Mouse (Mus musculus) forebrain, embryonic 10.5 days (tissue): ENCODE measurements around the gene Usp54. TPM values are rescaled to one million over a fixed set of nuclear protein-coding genes. Genes with fewer than 3 reads are reported as not detected.
"Not testable (repeated sequence)": the region's sequence is repeated elsewhere in the genome, so short reads cannot be mapped to it uniquely, and the experiment has no call there.

Source experiments
- DNase-seq: peaks from one replicate; pipeline ENCODE4 v3.0.0-alpha.2; 2017; ENCODE audit warnings: low spot score; ENCODE audit errors: extremely low spot score
- H3K27ac ChIP-seq: fragments of 300-500 bp; sonication (generic); 2 replicates; pipeline ENCODE4 v1.5.1; 2016; ENCODE audit warnings: mild to moderate bottlenecking
- H3K27me3 ChIP-seq: fragments of 300-500 bp; sonication (generic); 2 replicates; pipeline ENCODE4 v1.6.1; 2016; ENCODE audit warnings: mild to moderate bottlenecking; ENCODE audit not compliant: poor library complexity, severe bottlenecking
- H3K36me3 ChIP-seq: fragments of 300-500 bp; sonication (generic); replicated peaks from 2 replicates; pipeline ENCODE4 v1.6.1; 2016; ENCODE audit warnings: mild to moderate bottlenecking, moderate library complexity
- H3K4me1 ChIP-seq: fragments of 300-500 bp; sonication (generic); 2 replicates; pipeline ENCODE4 v1.6.1; 2016
- H3K4me3 ChIP-seq: fragments of 300-500 bp; sonication (generic); 2 replicates; pipeline ENCODE4 v1.5.1; 2016; ENCODE audit warnings: mild to moderate bottlenecking, moderate library complexity
- H3K9me3 ChIP-seq: fragments of 300-500 bp; sonication (generic); 2 replicates; pipeline ENCODE4 v1.6.1; 2016; ENCODE audit warnings: mild to moderate bottlenecking, moderate library complexity
- WGBS: fragments of 180-500 bp; shearing (Covaris S2); methylation state at CpG from one replicate; pipeline ENCODE4 v1.1.7; 2016; 5-methylcytosine and 5-hydroxymethylcytosine counted together
- polyA plus RNA-seq: library from polyadenylated mRNA; unstranded; fragments of >200 nt; fragmentation: Nextera tagmentation; extraction: Ambion mirVana; gene quantifications from 2 replicates; pipeline ENCODE4 v1.2.1, GENCODE M21; 2016

Gene Usp54
- polyA plus RNA-seq, 1 experiment from 2014 or later = 15.4 TPM

DNA sequence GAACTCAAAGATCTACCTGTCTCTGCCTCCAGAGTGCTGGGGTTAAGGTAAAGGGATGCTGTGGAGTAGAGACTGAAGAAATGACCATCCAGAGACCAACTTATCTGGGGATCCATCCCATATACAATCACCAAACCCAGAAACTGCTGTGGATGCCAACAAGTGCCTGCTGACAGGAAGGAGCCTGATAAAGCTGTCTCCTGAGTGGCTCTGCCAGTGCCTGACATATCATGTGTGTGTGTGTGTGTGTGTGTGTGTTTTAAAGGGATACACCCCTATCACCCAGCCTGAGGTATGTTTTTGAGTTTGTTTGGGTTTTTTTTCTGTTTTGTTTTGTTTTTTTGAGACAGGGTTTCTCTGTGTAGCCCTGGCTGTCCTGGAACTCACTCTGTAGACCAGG lies 5.5 kb upstream of the Usp54 start:
- no peaks in the 10 kb centered on the region for H3K36me3 ChIP-seq
- no peaks in the 10 kb centered on the region for H3K9me3 ChIP-seq
- DNase-seq = no peak
- H3K4me1 ChIP-seq = peaks cover 9% of the 10 kb centered on the region
- no peak overlapping the region for H3K4me3 ChIP-seq
- no peaks in the 10 kb centered on the region for H3K27me3 ChIP-seq
- H3K27ac ChIP-seq = no peak overlapping the region

- WGBS = 33% methylated on average over 3 of the region's 3 CpGs
These were observed 4.7 kb upstream of the Usp54 start for GRCm38 (mm10) chr14:20645547-20645946.

GRCm38 (mm10) chr14:20641438-20641875 lies 594 bp upstream of the Usp54 start:
- H3K36me3 ChIP-seq = peaks cover 1% of the 10 kb centered on the region; the same call in 1 of the 2 replicates
- peak overlapping the region; percentile 96 for H3K4me3 ChIP-seq
- H3K27ac ChIP-seq = peak overlapping the region; percentile 98
- no peaks in the 10 kb centered on the region for H3K27me3 ChIP-seq
- H3K4me1 ChIP-seq = peaks cover 17% of the 10 kb centered on the region
- no peak for DNase-seq
- WGBS = 15% methylated on average over 10 of the region's 10 CpGs
- no peaks in the 10 kb centered on the region for H3K9me3 ChIP-seq

More at GRCm38 (mm10) chr14:20645547-20645946, 4.7 kb upstream of the Usp54 start:
- H3K9me3 ChIP-seq = no peaks in the 10 kb centered on the region
- H3K4me3 ChIP-seq = no peak overlapping the region
- DNase-seq = no peak
- H3K36me3 ChIP-seq = no peaks in the 10 kb centered on the region
- H3K4me1 ChIP-seq = peaks cover 9% of the 10 kb centered on the region
- H3K27me3 ChIP-seq = no peaks in the 10 kb centered on the region
- no peak overlapping the region for H3K27ac ChIP-seq

DNA sequence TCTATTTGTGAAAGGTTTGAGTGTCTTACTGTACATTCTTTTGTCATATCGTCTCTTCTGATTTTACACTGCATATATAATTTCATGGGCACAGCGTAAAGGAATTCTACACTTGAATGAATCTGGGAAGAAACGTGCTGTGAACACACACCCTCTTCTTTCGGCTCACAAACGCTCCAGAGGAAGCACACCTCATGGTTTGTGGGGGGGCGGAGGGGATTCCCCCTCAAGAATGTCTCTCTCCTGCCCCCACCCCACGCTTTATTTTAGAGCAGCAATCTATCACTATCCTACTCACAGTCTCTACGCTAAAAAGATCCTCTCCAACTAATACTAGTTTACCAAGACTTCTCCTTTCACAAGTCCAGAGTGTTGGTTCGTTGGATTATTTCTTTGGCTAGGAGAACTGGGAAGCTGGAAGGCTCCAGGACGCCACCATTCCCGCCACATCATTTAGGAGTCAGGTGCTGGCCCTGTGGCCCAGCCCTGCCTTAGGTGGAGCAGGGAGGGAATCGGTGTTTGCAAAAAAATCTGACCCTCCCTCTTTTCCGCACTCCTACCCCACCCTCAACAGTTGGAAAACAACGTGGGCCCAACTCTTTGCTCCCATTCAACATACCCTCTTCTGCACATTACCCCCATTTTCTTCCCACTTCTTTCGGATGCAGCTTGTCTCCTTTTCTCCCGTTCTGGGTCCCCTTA lies 794 bp downstream of the Usp54 start:
- Histone ChIP-seq H3K27me3 (no peaks in the 10 kb centered on the region), H3K4me1 (peaks cover 17% of the 10 kb centered on the region), H3K4me3 (peak overlapping the region; percentile 96), H3K27ac (peak overlapping the region; percentile 98), H3K9me3 (no peaks in the 10 kb centered on the region), H3K36me3 (peaks cover 12% of the 10 kb centered on the region)
- no peak for DNase-seq
- WGBS = 2% methylated on average over 16 of the region's 16 CpGs

GRCm38 (mm10) chr14:20638702-20639101 lies 2.2 kb downstream of the Usp54 start:
- no peak overlapping the region for H3K4me3 ChIP-seq
- no peak for DNase-seq
- WGBS = 96% methylated on average over 6 of the region's 6 CpGs
- H3K36me3 ChIP-seq = peaks cover 12% of the 10 kb centered on the region
- H3K27me3 ChIP-seq = no peaks in the 10 kb centered on the region
- H3K27ac ChIP-seq = no peak overlapping the region
- no peaks in the 10 kb centered on the region for H3K9me3 ChIP-seq
- H3K4me1 ChIP-seq = peaks cover 17% of the 10 kb centered on the region

- H3K4me3 ChIP-seq = no peak overlapping the region
- H3K9me3 ChIP-seq = no peaks in the 10 kb centered on the region
- 90% methylated on average over 2 of the region's 2 CpGs for whole genome bisulfite sequencing
- no peak overlapping the region for H3K27ac ChIP-seq
- H3K27me3 ChIP-seq = no peaks in the 10 kb centered on the region
- peaks cover 12% of the 10 kb centered on the region for H3K36me3 ChIP-seq
- no peak for DNase-seq
- H3K4me1 ChIP-seq = peaks cover 17% of the 10 kb centered on the region
These were observed 2.9 kb downstream of the Usp54 start for GRCm38 (mm10) chr14:20637818-20638574.

DNA sequence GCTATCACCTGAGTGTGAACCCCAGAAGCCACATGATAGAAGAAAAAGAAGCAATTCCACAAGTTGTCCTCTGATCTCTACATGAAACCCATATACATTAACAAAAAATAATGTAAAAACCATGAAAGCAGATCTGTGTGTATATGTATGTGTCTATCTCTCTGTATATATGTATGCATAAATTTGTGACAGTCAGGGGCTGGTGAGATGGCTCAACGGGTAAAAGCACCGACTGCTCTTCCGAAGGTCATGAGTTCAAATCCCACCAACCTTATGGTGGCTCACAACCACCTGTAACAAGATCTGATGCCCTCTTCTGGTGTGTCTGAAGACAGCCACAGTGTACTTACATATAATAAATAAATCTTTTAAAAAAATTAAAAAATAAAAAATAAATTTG lies 3.9 kb downstream of the Usp54 start:
- 94% methylated on average over 3 of the region's 3 CpGs for WGBS
- not testable (repeated sequence) for H3K27me3 ChIP-seq
- H3K4me1 ChIP-seq = peaks cover 14% of the 10 kb centered on the region

GRCm38 (mm10) chr14:20635546-20635945 lies 5.3 kb downstream of the Usp54 start:
- Histone ChIP-seq H3K9me3 (no peaks in the 10 kb centered on the region), H3K27ac (no peak overlapping the region), H3K4me3 (no peak overlapping the region), H3K36me3 (peaks cover 16% of the 10 kb centered on the region), H3K4me1 (peaks cover 8% of the 10 kb centered on the region), H3K27me3 (no peaks in the 10 kb centered on the region)
- DNase-seq = no peak
- 95% methylated on average over 2 of the region's 2 CpGs for WGBS

More for the DNA sequence above, 3.9 kb downstream of the Usp54 start:
- not testable (repeated sequence) for H3K4me3 ChIP-seq, H3K27ac ChIP-seq, H3K9me3 ChIP-seq, DNase-seq
- peaks cover 12% of the 10 kb centered on the region for H3K36me3 ChIP-seq

- no peak for DNase-seq
- H3K27ac ChIP-seq = no peak overlapping the region
- H3K4me3 ChIP-seq = no peak overlapping the region
- no peaks in the 10 kb centered on the region for H3K9me3 ChIP-seq
- 76% methylated on average over 4 of the region's 4 CpGs for WGBS
- H3K4me1 ChIP-seq = peaks cover 3% of the 10 kb centered on the region; the same call in 1 of the 2 replicates
- no peaks in the 10 kb centered on the region for H3K27me3 ChIP-seq
- H3K36me3 ChIP-seq = peaks cover 36% of the 10 kb centered on the region
These were observed 9.6 kb downstream of the Usp54 start for GRCm38 (mm10) chr14:20631253-20631652.

DNA sequence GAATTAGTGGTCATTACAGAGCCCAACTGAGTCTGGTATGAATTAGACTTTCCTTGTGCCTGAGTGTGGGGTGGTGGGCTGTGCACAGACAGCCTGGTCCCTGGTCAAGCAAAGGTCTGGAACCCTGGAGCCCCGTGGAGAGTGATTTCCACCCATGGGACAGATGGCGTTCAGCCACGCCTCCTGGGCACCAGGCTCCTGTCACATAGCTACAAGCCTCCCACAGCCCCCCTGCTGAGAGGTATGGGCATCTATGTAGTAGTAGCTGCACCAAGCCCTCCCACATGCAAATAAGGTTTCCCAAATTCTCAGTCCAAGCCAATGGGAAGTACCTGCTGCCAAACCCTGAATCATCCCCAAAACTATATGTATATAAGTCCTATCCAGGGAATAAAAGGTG lies 13.9 kb downstream of the Usp54 start:
- Histone ChIP-seq H3K4me3 (no peak overlapping the region), H3K4me1 (peaks cover 3% of the 10 kb centered on the region; the same call in 1 of the 2 replicates), H3K36me3 (peaks cover 33% of the 10 kb centered on the region), H3K27me3 (no peaks in the 10 kb centered on the region), H3K9me3 (no peaks in the 10 kb centered on the region), H3K27ac (no peak overlapping the region)
- no peak for DNase-seq
- 83% methylated on average over 3 of the region's 3 CpGs for WGBS

DNA sequence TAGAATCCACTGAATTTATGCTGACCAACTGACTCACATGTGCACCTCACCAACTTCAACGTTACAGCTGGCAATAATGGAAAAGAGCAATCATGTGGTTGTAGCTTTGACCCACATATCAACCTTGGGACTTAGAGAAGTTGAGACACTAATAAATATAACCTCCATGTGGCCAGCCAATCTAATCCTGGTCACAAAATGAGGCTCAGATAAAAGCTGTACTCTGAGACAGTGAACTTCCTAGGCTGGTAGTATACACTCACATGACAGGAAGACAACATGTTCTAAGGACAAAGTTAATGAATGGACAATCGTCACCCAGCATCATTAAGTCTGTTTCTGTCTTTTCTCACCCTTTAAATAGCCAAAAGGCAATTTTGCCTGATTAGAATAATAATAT lies 14.4 kb downstream of the Usp54 start:
- H3K4me1 ChIP-seq = peaks cover 3% of the 10 kb centered on the region; the same call in 1 of the 2 replicates
- no peak overlapping the region for H3K27ac ChIP-seq
- WGBS = 91% methylated on average over 2 of the region's 2 CpGs
- H3K27me3 ChIP-seq = no peaks in the 10 kb centered on the region
- H3K9me3 ChIP-seq = no peaks in the 10 kb centered on the region
- H3K36me3 ChIP-seq = peaks cover 33% of the 10 kb centered on the region
- H3K4me3 ChIP-seq = no peak overlapping the region
- no peak for DNase-seq

DNA sequence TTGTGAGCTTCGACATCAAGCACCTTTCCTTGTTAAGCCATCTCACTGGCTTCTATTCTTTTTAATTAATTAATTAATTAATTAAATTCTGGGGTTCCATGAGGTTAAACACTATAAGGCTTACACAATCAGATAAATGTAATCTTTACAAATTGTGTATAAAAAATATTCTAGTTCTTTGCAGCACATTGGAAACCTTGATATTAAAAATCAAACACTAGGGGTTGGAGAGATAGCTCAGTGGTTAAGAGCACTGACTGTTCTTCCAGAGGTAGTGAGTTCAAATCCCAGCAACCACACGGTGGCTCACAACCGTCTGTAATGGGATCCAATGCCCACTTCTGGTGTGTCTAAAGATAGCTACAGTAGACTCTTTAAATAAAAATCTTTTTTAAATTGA lies 18.0 kb downstream of the Usp54 start:
- WGBS = 91% methylated on average over 3 of the region's 3 CpGs
- H3K9me3 ChIP-seq = no peaks in the 10 kb centered on the region

GRCm38 (mm10) chr14:20622412-20622811 lies 18.5 kb downstream of the Usp54 start:
- Histone ChIP-seq H3K9me3 (no peaks in the 10 kb centered on the region), H3K4me3 (no peak overlapping the region), H3K36me3 (peaks cover 30% of the 10 kb centered on the region), H3K27me3 (no peaks in the 10 kb centered on the region), H3K4me1 (peaks cover 3% of the 10 kb centered on the region; the same call in 1 of the 2 replicates), H3K27ac (no peak overlapping the region)
- DNase-seq = no peak
- WGBS = 94% methylated on average over 2 of the region's 2 CpGs

More for the DNA sequence above, 18.0 kb downstream of the Usp54 start:
- Histone ChIP-seq H3K27me3 (no peaks in the 10 kb centered on the region), H3K4me1 (peaks cover 3% of the 10 kb centered on the region; the same call in 1 of the 2 replicates), H3K27ac (no peak overlapping the region), H3K36me3 (peaks cover 30% of the 10 kb centered on the region), H3K4me3 (no peak overlapping the region)
- DNase-seq = no peak
